Mouse (Mus musculus) embryo, embryonic 11.5 days (tissue): ENCODE measurements around the gene Mfsd14b.

Experiments
- DNase-seq: peaks from one replicate; pipeline ENCODE4 v3.0.0-alpha.2; 2012; ENCODE audit warnings: low read depth, low spot score

Gene Mfsd14b

DNA sequence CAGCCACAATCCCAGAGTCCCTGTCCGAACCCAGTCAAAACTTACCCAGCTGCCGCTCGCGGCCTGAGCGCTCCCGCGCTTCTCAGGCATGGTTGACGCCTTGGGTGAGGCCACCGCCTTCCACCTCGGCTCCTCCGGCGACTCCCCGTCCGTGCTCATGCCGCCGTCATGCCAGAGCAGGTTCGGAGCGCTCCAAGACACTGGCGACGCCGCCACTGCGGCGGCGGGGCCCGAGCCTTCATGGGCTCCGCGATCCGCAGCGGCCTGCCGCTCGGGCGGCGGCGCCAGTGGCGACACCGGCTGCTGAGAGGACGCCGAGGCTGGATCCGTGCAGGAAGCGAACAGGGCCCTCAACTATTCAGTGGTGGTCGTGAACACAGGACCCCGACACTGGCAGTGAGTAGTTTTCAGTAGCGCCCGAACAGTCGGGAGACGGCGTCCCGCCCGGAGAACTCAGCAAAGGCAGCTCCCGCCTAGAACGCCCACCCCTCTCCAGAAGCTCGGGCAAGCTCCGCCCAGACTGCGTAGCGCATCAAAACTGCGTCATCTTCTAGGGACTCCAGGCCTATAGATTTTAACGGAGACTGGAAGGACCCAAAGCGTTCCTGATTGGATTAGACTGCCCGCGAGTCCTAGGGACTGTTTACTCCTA is at the start of gene Mfsd14b:
Gene Mfsd14b (minus strand): TSS at position 517 of the 652 bp plus-strand sequence.
- DNase-seq: peak; percentile 84

DNA sequence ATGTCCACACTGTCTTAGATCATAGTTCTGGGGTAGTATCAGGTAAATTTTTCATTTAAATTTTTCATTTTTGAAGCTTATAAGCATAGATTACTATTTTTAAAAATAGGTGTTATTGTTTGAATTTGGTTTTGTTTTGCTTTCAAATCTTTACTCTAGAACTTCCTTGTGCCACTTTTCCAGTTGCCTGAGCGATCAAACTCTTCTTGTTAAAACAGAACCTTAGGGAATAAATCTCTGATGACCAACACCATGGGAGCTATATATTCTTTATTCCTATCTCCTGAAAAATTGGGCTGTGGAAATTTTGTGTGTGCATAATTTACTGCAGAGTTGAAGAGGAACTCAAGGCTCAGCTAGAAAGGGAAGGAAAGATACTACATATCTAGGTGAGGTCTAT is 37.2 kb upstream of the Mfsd14b start, which contains the start of gene Olfr466:
Gene Olfr466 (plus strand): TSS at position 301 of the 400 bp plus-strand sequence.
- no peak for DNase-seq

DNA sequence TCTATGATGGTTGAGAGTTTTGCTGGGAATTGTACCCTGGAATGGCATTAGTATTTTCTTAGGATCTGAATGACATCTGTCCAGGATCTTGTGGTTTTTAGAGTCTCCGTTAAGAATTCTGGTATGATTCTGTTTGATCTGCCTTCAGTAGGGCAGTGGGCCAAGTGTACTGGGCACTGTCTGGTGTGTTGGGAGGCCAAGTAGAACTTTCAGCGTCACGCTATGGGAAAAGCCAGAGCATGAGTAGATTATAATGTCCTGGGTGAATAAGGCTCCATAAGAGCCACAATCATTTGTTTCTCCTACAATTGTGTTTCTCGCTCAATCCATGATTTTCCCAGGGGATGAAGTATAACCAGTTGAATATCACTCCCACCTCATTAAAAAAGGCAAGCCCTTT is 25.0 kb upstream of the Mfsd14b start, which contains the start of gene Olfr465-ps1:
Gene Olfr465-ps1 (plus strand): TSS at position 301 of the 400 bp plus-strand sequence.
- DNase-seq: no peak

DNA sequence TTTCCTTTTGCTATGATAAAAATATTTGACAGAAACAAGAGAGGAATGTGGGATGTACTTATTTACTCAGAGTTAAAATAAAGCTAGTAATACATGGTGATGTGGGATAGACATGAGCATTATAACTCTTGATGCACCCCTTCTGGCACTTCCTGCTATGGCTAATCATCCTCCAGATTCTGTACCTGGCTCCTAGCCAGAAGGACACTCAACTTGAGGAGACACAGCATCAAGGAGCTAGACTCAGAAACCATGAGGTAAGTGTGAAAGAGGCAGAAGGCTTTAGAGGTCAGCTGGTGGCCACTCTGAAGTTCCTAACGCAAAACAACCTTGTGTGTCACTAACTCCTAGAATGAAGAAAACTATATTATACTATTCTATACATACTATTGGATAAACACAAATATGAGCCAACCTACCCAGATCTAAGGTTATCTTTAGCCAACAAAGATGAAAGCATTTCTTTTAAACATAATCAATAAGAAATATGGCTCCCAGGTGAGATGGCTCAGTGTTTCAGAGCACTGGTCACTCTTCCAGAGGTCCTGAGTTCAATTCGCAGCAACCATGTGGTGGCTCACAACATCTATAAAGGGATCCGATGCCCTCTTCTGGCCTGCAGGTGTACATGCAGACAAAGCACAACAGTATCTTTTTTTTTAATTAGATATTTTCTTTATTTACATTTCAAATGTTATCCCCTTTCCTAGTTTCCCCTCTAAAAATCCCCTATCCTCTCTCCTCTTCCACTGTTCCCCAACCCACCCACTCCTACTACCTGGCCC is 14.5 kb upstream of the Mfsd14b start:
- no peak for DNase-seq

DNA sequence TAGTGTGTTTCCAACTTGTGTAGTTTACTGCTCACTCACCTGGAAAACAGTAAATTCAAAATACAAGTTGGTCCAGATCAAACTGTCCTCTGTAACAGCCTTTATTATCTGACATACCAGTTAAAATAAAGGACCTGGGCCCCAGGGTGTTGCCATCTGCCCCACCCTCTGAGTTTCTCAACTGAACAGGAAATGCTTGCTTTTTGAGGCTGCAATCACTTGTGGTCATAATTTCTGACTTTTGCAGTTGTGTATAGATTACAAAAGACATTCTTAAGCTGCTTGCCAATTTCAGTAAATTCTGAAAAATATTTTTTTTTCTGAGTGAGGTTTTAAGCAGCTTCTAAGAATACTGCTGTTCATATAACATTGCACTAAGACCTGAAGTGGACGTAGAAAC is 9.3 kb upstream of the Mfsd14b start:
- no peak for DNase-seq

DNA sequence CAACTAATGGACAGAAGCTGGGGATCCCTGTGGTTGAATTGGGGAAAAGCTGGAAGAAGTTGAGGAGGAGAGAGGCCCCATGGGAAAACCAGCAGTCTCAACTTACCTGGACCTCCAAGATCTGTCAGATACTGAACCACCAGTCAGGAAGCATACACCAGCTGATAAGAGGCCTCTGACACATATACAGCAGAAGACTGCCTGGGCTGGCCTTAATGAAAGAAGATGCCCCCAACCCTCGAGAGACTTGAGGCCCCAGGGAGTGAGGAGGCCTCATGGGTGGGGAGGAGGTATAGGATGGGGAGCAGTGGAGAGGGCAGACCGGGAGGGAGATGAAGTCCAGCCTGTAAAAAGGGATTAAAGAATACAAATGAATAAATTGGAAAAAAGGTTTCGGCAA is 8.2 kb upstream of the Mfsd14b start:
- no peak for DNase-seq

DNA sequence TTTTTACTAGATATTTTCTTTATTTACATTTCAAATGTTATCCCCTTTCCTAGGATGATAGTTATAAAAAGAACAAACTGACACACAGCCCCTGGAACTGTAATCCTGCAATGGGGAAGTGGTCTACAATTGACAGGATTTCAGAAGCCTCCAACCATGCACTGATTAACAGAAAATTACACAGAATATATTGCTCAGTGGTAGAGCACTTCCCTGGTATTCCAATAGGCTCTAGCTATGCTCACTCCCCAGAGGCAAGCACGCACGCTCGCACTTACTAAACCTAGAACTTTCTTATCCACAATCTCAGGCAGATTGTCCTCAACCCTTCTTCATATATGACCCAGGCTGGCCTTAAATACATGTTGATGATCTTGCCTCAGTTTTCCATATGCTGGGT is 464 bp upstream of the Mfsd14b start:
- DNase-seq: no peak

DNA sequence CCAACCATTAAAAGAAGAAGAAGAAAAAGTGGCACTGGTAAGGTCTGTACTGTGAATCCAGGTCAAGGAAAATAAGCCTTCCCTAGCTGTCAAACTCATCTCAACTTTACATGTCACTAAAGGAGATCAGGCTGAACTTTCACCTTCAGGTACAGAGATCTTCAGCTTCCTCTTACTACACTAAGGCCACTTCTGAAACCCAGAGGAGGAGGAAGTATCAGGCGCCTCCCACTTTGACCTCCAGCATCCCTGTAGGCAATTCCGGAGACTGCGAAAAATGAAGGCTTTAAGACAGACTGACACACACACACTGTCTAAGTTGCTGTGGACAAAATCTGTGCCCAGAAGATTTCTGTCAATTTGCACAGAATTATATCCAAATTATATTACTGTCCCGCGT is 814 bp downstream of the Mfsd14b start:
- DNase-seq: no peak

DNA sequence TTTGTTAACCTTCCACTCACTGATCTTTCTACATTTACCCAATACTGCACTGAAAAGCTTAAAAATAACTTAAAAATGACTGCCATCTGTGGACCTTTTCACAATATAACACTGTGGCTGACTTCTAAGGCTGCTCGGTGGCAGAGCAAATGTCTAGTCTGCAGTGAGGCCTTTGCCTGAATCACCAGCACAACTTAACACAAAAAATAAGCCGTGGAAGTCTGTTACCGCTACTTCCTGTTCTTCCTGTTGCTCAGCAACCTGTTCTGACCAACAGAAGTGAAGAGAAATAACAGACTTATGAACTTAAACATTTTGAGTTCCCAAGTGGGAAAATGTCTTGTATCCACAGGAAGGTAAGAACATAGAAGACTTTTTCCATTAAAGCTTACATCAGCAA is 11.5 kb downstream of the Mfsd14b start:
- no peak for DNase-seq

DNA sequence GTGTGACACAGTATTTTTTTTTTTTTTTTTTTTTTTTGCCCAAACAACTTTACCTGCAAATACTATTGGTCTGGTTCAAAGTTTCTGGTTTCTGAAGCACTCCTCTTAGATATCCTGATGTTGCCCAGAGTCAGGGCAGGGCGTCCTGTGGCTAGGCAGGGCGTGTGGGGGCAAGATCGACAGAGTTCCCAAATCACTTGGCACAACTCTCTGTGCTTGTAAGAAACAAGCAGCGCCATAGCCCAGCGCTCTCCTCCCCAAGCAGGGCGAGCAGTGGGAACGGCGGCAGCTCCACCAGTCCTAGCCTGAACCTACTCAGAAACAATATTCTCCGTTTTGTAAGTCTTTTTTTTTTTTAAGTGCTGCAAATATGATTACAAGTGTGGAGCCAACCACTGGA is 12.1 kb downstream of the Mfsd14b start:
- DNase-seq: no peak

DNA sequence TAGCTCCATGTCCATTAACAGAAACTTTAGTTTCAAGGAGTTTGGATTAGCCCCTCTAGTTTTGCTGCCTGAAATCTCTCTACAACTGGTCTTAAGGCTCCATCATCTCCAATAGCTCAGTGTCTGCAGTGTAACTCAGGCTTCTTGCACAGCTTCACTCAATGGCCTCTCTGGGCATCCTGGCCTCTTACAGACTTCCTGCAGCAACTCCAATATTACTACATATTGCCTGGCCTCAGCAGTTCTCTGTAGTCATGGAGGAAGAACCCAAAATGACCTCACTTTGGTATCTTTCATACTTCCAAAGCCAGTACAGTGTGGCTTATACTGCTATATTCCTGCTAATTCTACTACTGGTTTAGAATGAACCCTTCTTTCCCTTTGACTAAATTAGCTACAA is 15.8 kb downstream of the Mfsd14b start:
- DNase-seq: no peak

DNA sequence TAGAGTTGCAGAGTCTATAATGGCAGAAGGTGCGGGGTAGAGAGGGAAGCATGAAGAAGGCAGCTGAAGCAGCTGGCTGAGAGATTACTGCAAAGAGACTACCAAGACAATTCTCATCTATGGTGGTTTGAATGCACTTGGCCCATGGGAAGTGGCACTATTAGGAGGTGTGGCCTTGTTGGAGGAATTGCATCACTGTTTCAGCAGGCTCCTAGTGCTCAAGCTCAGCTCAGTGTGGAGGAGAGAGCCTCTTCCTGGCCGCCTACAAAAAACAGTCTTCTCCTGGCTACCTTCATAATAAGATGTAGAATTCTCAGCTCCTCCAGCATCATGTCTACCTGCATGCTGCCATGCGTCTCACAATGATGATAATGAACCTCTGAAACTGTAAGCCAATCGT is 16.9 kb downstream of the Mfsd14b start:
- no peak for DNase-seq

DNA sequence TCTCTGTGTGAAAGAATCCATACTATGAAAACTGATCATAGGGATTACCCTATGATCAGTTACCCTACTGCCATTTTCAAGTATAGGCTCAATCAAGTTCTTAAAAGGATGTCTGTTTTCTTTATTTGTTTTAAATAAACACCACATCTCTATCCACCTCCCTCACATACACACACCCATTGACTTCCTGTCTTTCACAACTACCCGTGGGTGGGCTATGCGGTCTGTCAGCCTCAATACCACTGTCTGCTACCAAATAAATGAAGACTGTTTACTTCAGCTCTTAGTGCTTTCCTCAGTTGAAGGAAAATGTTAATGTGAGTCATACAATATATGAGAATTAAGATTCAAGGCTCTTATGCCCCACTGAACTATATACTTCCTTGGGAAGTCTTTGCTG is 42.8 kb downstream of the Mfsd14b start:
- no peak for DNase-seq

DNA sequence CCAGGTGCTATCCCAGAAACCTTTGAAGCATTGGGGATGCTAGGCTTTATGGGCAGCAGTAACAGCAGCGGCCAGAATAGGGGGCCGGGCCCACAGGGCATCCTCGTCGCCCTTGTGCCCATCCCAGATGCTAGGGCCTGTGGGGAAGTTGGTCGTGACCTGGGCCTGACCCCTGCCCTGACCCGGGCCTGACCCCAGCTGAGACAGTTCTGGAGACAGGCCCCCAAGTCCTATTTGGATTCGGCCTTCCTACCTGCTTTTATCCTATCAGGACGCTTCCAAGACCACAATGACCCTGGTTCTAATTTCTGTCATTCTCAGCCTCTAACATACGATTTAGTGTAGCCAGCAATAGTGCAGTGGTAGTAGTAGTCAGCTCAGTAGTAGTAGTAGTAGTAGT is 60.1 kb downstream of the Mfsd14b start, which contains the start of gene Prss47:
Gene Prss47 (minus strand): TSS at position 101 of the 400 bp plus-strand sequence.
- DNase-seq: no peak

DNA sequence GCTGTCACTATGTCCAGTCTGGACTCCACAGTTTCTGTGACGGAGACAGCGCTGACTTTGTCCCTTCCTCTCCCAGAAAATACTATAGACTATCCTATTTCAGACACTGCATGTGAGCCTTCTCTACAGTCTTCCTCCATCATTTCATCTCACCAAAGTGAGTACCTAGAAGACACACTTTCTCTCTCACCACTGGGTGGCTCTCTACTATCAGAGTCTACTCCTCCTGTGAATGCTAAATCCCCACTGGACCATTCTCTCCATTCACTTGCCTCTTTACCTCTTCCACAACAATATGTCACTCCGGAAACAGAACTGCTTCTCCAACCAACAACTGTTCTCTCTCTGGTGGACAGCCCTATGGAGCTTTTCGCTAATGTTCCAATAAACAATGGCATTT is 77.7 kb downstream of the Mfsd14b start:
- no peak for DNase-seq

DNA sequence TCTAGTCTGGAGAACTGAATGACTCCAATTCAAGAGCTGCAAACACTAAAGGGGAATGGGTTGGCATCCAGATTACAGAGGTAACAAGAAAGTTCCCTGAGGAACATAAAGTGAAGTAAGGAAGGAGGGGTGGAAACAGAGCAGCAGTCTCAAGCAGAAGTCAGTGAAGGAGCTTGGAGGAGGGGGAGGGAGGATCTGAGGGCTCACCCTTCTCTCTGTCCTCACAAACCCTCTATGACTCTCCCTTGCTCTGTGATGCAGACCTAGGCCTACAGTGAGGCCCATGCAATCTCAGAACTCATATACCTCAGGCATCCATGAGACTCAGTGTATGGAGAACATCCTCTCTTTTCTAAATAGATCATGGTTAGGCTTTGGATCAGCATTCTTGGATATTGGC is 80.0 kb downstream of the Mfsd14b start, which contains the start of gene Spata31d1c:
Gene Spata31d1c (plus strand): TSS at position 301 of the 400 bp plus-strand sequence.
- DNase-seq: no peak
